Mouse (Mus musculus) testis, adult 2 months (tissue): ENCODE measurements around the gene Plppr2.

ENCODE experiments used
- CTCF ChIP-seq: fragments of 200-500 bp; IDR thresholded peaks from 2 replicates; pipeline ENCODE4 v1.5.1; 2012; ENCODE audit warnings: low read depth, mild to moderate bottlenecking, inconsistent platforms, low read length, moderate library complexity; ENCODE audit not compliant: control insufficient read depth, insufficient read depth, insufficient replicate concordance
- POLR2A ChIP-seq: fragments of 200-500 bp; IDR thresholded peaks from 2 replicates; pipeline ENCODE4 v1.6.1; 2012; ENCODE audit warnings: low read depth, mild to moderate bottlenecking, inconsistent platforms, low read length, moderate library complexity; ENCODE audit not compliant: control insufficient read depth

- TF ChIP-seq POLR2A, result no peak
- no peak for TF ChIP-seq CTCF
Observed at GRCm38 (mm10) chr9:21961366-21961980, 24.6 kb downstream of the Plppr2 start.
